In genomic region chr12:84364291-84364690, GRCm38 (mm10) we compare ENCODE assay signal across 28 mouse cellular contexts. TPM values are rescaled to one million over a fixed set of nuclear protein-coding genes. Genes with fewer than 3 reads are reported as not detected.
DNase-seq lines count a peak whose midpoint lies in the region; ATAC-seq and TF ChIP-seq lines count a peak whose summit lies in the region.
"Had no signal": no experiment of that assay in that cellular context is flagged by ENCODE, and none has a peak within 500 bp of the region (broad histone marks: within the 10 kb centered on the region; RNA-seq: fewer than 3 reads in every experiment).

No protein-coding gene starts in this region.

- no peaks in the 10 kb centered on the region for H3K9me3 ChIP-seq in heart, embryonic 13.5 days
- no peaks in the 10 kb centered on the region for H3K9me3 ChIP-seq in liver, embryonic 12.5 days (replicated peaks)
- no peaks in the 10 kb centered on the region for H3K9me3 ChIP-seq in liver, postnatal 0 days (ENCODE audit: low read length)
- H3K9me3 ChIP-seq in ES-Bruce4 (replicated peaks; ENCODE audit: control insufficient read depth, insufficient read depth, low read length, poor library complexity, severe bottlenecking): no peaks in the 10 kb centered on the region
- H3K9me3 ChIP-seq in G1E (replicated peaks): no peaks in the 10 kb centered on the region
- no peaks in the 10 kb centered on the region for H3K9me3 ChIP-seq in kidney, embryonic 14.5 days (ENCODE audit: control insufficient read depth, low read length)
- H3K9me3 ChIP-seq: embryonic facial prominence, embryonic 15.5 days; forebrain, embryonic 13.5 days; liver, embryonic 13.5 days; midbrain, embryonic 12.5 days; neural tube, embryonic 13.5 days had no signal

- H3K27me3 ChIP-seq in heart, embryonic 13.5 days (replicated peaks): no peaks in the 10 kb centered on the region
- H3K27me3 ChIP-seq in liver, embryonic 12.5 days (replicated peaks): no peaks in the 10 kb centered on the region
- H3K27me3 ChIP-seq in liver, postnatal 0 days (ENCODE audit: insufficient read depth, low read length): no peaks in the 10 kb centered on the region
- H3K27me3 ChIP-seq in ES-Bruce4 (ENCODE audit: control insufficient read depth, insufficient read depth, low read length, poor library complexity, severe bottlenecking) (no peaks in the 10 kb centered on the region), G1E (ENCODE audit: insufficient read depth, low read length) (no peaks in the 10 kb centered on the region)
- no peaks in the 10 kb centered on the region for H3K27me3 ChIP-seq in kidney, embryonic 14.5 days (ENCODE audit: control insufficient read depth, insufficient read depth, low read length)
- H3K27me3 ChIP-seq: embryonic facial prominence, embryonic 15.5 days; forebrain, embryonic 13.5 days; liver, embryonic 13.5 days; midbrain, embryonic 12.5 days; neural tube, embryonic 13.5 days had no signal

- intact Hi-C loops in heart, postnatal 36 days (cut with DNase I): loop anchor here (5.0 kb wide), 1 partner anchor 83 kb away; no protein-coding TSS in a partner anchor
- intact Hi-C loops in left cerebral cortex, postnatal 4 days (cut with DNase I): no loop called here

- no peak overlapping the region for H3K4me3 ChIP-seq in heart, embryonic 13.5 days
- no peak overlapping the region for H3K4me3 ChIP-seq in liver, embryonic 12.5 days
- H3K4me3 ChIP-seq in liver, postnatal 0 days (ENCODE audit: low read depth, low read length): no peak overlapping the region
- H3K4me3 ChIP-seq in ES-Bruce4 (ENCODE audit: low read depth, low read length) (peak overlapping the region; percentile 18), G1E (ENCODE audit: low read depth, low read length) (peak overlapping the region; percentile 34; the same call in 1 of the 2 replicates)
- H3K4me3 ChIP-seq in kidney, embryonic 14.5 days (ENCODE audit: low read length): no peak overlapping the region
- H3K4me3 ChIP-seq: embryonic facial prominence, embryonic 15.5 days; forebrain, embryonic 13.5 days; liver, embryonic 13.5 days; midbrain, embryonic 12.5 days; neural tube, embryonic 13.5 days had no signal

- no peak for TF ChIP-seq EP300 in liver, postnatal 0 days (IDR thresholded peaks at IDR 0.05; ENCODE audit: low read depth)
- no peak for TF ChIP-seq EP300 in ES-Bruce4 (IDR thresholded peaks at IDR 0.05; ENCODE audit: insufficient read depth, low read depth, low read length)

- H3K4me2 ChIP-seq in heart, embryonic 13.5 days: peak overlapping the region; percentile 89; the same call in 1 of the 2 replicates
- H3K4me2 ChIP-seq in liver, embryonic 12.5 days: 0 out of 2 replicates have a peak overlapping the region, but pooled peaks have one; percentile 17
- H3K4me2 ChIP-seq in liver, postnatal 0 days (ENCODE audit: low read depth, low read length): no peak overlapping the region
- no peak overlapping the region for H3K4me2 ChIP-seq in kidney, embryonic 14.5 days (replicated peaks; ENCODE audit: low read depth, low read length)
- H3K4me2 ChIP-seq: embryonic facial prominence, embryonic 15.5 days; forebrain, embryonic 13.5 days; liver, embryonic 13.5 days; midbrain, embryonic 12.5 days; neural tube, embryonic 13.5 days had no signal

- 71% methylated on average over 9 of the region's 9 CpGs for WGBS in heart, embryonic 13.5 days
- WGBS in liver, embryonic 12.5 days (ENCODE audit: insufficient replicate concordance): 73% methylated on average over 9 of the region's 9 CpGs
- WGBS in liver, postnatal 0 days (ENCODE audit: insufficient replicate concordance): 77% methylated on average over 9 of the region's 9 CpGs
- WGBS in kidney, embryonic 14.5 days: 85% methylated on average over 9 of the region's 9 CpGs

- TF ChIP-seq POLR2A in ES-Bruce4 (IDR thresholded peaks at IDR 0.05; ENCODE audit: insufficient read depth, low read length): no peak

- ATAC-seq in heart, embryonic 13.5 days (ENCODE audit: extremely low read depth, insufficient number of reproducible peaks, low FRiP score, low TSS enrichment): no peak
- no peak for ATAC-seq in liver, embryonic 12.5 days
- ATAC-seq in liver, postnatal 0 days: no peak
- ATAC-seq in G1E (ENCODE audit: extremely low read depth, insufficient number of reproducible peaks, low FRiP score, poor library complexity, severe bottlenecking): no peak
- no peak for ATAC-seq in kidney, embryonic 14.5 days (ENCODE audit: low FRiP score, low TSS enrichment)
- ATAC-seq: activated CD4-positive, CD25-positive, alpha-beta regulatory T cell, adult 4 months; CD4-positive, CD25-positive, alpha-beta regulatory T cell, adult 4 months; forebrain, embryonic 13.5 days; hindbrain, embryonic 16.5 days had no signal

- H3K4me1 ChIP-seq in heart, embryonic 13.5 days: peaks cover 47% of the 10 kb centered on the region
- H3K4me1 ChIP-seq in liver, embryonic 12.5 days: peaks cover 51% of the 10 kb centered on the region
- peaks cover 17% of the 10 kb centered on the region for H3K4me1 ChIP-seq in liver, postnatal 0 days (ENCODE audit: insufficient read depth)
- H3K4me1 ChIP-seq in ES-Bruce4 (ENCODE audit: control insufficient read depth, insufficient read depth, low read length) (peaks cover 1% of the 10 kb centered on the region), G1E (ENCODE audit: insufficient read depth, low read depth, low read length) (peaks cover 53% of the 10 kb centered on the region)
- H3K4me1 ChIP-seq in kidney, embryonic 14.5 days (ENCODE audit: control insufficient read depth, insufficient read depth, low read length): peaks cover 11% of the 10 kb centered on the region

- DNase-seq in heart, postnatal 36 days: no peak
- no peak for DNase-seq in liver, postnatal 0 days
- no peak for DNase-seq in G1E (ENCODE audit: low spot score)
- DNase-seq in left cerebral cortex, postnatal 4 days: no peak
- DNase-seq: adrenal gland, adult 2 months; cerebellum, adult 2 months; cerebellum, postnatal 14 days; gastrocnemius, postnatal 14 days; kidney, adult 2 months; kidney, postnatal 4 days; liver, embryonic 13.5 days; lung, adult 2 months; lung, postnatal 10 days; right cerebral cortex, postnatal 4 days; thymus, postnatal 4 days had no signal

- H3K9ac ChIP-seq in heart, embryonic 13.5 days: peak overlapping the region; percentile 40; the same call in 1 of the 2 replicates
- H3K9ac ChIP-seq in liver, embryonic 12.5 days: no peak overlapping the region
- no peak overlapping the region for H3K9ac ChIP-seq in liver, postnatal 0 days (replicated peaks)
- H3K9ac ChIP-seq in ES-Bruce4 (ENCODE audit: low read depth, poor library complexity, severe bottlenecking): no peak overlapping the region
- no peak overlapping the region for H3K9ac ChIP-seq in kidney, embryonic 14.5 days (ENCODE audit: low read depth, low read length)
- H3K9ac ChIP-seq: embryonic facial prominence, embryonic 15.5 days; forebrain, embryonic 13.5 days; liver, embryonic 13.5 days; midbrain, embryonic 12.5 days; neural tube, embryonic 13.5 days had no signal

- TF ChIP-seq CTCF in liver, postnatal 0 days (IDR thresholded peaks at IDR 0.05; ENCODE audit: low read depth): no peak
- TF ChIP-seq CTCF in ES-Bruce4 (IDR thresholded peaks at IDR 0.05; ENCODE audit: low read depth, low read length): no peak
- TF ChIP-seq CTCF in G1E (IDR thresholded peaks at IDR 0.05; ENCODE audit: low read depth, low read length): no peak

- H3K27ac ChIP-seq in heart, embryonic 13.5 days (replicated peaks): 0 out of 2 replicates have a peak overlapping the region, but pooled peaks have one; percentile 24
- no peak overlapping the region for H3K27ac ChIP-seq in liver, embryonic 12.5 days
- no peak overlapping the region for H3K27ac ChIP-seq in liver, postnatal 0 days (ENCODE audit: low read depth)
- no peak overlapping the region for H3K27ac ChIP-seq in ES-Bruce4 (ENCODE audit: insufficient read depth, low read length)
- H3K27ac ChIP-seq in kidney, embryonic 14.5 days (ENCODE audit: low read depth, low read length): no peak overlapping the region
- H3K27ac ChIP-seq: embryonic facial prominence, embryonic 15.5 days; forebrain, embryonic 13.5 days; kidney, postnatal 0 days; liver, embryonic 13.5 days; midbrain, embryonic 12.5 days; neural tube, embryonic 13.5 days; stomach, postnatal 0 days had no signal

- H3K36me3 ChIP-seq in heart, embryonic 13.5 days: peaks cover 26% of the 10 kb centered on the region
- peaks cover 26% of the 10 kb centered on the region for H3K36me3 ChIP-seq in liver, embryonic 12.5 days
- H3K36me3 ChIP-seq in liver, postnatal 0 days (replicated peaks; ENCODE audit: insufficient read depth, low read length): peaks cover 16% of the 10 kb centered on the region
- H3K36me3 ChIP-seq in ES-Bruce4 (ENCODE audit: control insufficient read depth, insufficient read depth, low read length, poor library complexity, severe bottlenecking) (no peaks in the 10 kb centered on the region), G1E (replicated peaks) (peaks cover 45% of the 10 kb centered on the region)
- peaks cover 16% of the 10 kb centered on the region for H3K36me3 ChIP-seq in kidney, embryonic 14.5 days (ENCODE audit: control insufficient read depth, insufficient read depth, low read length)

RNA-seq across cellular contexts. Expression of gene Fam161b, which starts 2.7 kb away (rescaled TPM):
- polyA plus RNA-seq in heart, embryonic 13.5 days (2015; fragmentation: Nextera tagmentation; extraction: Ambion mirVana): 4.6 and 4.9 TPM in 2 replicates
- total RNA-seq in heart, postnatal 36 days (2021): 10 to 100 TPM in 1 of 2 experiments, 1 to 10 TPM in 1; 8.5 to 10.3 TPM
- polyA plus RNA-seq in liver, embryonic 12.5 days (2016; fragmentation: Nextera tagmentation; extraction: Ambion mirVana): 2.3 and 2.4 TPM in 2 replicates
- 0.15 and 0.31 TPM in 2 replicates for polyA plus RNA-seq in liver, postnatal 0 days (2015; fragmentation: Nextera tagmentation; extraction: Ambion mirVana)
- polyA plus RNA-seq in ES-Bruce4 (2011; ENCODE audit: insufficient read depth, insufficient read length, low read depth, missing spikeins): 1.3 and 1.4 TPM in 2 replicates
- 2.9 and 3.3 TPM in 2 replicates for total RNA-seq in G1E (2014; fragmentation: Nextera tagmentation)
- total RNA-seq in G1E (2017): 3.5 and 4.3 TPM in 2 replicates
- 0.25 and 0.44 TPM in 2 replicates for polyA plus RNA-seq in G1E (2012)
- polyA plus RNA-seq in kidney, embryonic 14.5 days (2014; fragmentation: Nextera tagmentation; extraction: Ambion mirVana): 2.9 and 3.7 TPM in 2 replicates
- 10 to 100 TPM; 11.8 to 12.3 TPM for total RNA-seq in left cerebral cortex, postnatal 4 days (2021)

RNA-seq across cellular contexts. Expression of gene Coq6, which starts 2.8 kb away (rescaled TPM):
- polyA plus RNA-seq in heart, embryonic 13.5 days (2015; fragmentation: Nextera tagmentation; extraction: Ambion mirVana): 65.9 and 73.0 TPM in 2 replicates
- total RNA-seq in heart, postnatal 36 days (2021): 100 to 1,000 TPM; 105 to 114 TPM
- 31.9 and 34.1 TPM in 2 replicates for polyA plus RNA-seq in liver, embryonic 12.5 days (2016; fragmentation: Nextera tagmentation; extraction: Ambion mirVana)
- 17.6 and 18.7 TPM in 2 replicates for polyA plus RNA-seq in liver, postnatal 0 days (2015; fragmentation: Nextera tagmentation; extraction: Ambion mirVana)
- polyA plus RNA-seq in ES-Bruce4 (2011; ENCODE audit: insufficient read depth, insufficient read length, low read depth, missing spikeins) (18.4 and 18.7 TPM in 2 replicates), G1E (2012) (12.7 and 20.7 TPM in 2 replicates)
- total RNA-seq in G1E (2014; fragmentation: Nextera tagmentation) (27.5 and 41.3 TPM in 2 replicates), G1E (2017) (20.7 and 29.2 TPM in 2 replicates)
- 51.4 and 54.7 TPM in 2 replicates for polyA plus RNA-seq in kidney, embryonic 14.5 days (2014; fragmentation: Nextera tagmentation; extraction: Ambion mirVana)
- 10 to 100 TPM; 23.9 to 28.0 TPM for total RNA-seq in left cerebral cortex, postnatal 4 days (2021)

RNA-seq across cellular contexts. Expression of gene Entpd5, which starts 44.5 kb away (rescaled TPM):
- polyA plus RNA-seq in heart, embryonic 13.5 days (2015; fragmentation: Nextera tagmentation; extraction: Ambion mirVana): 23.1 and 26.9 TPM in 2 replicates
- total RNA-seq in heart, postnatal 36 days (2021): 10 to 100 TPM; 61.6 to 68.2 TPM
- 11.5 and 12.0 TPM in 2 replicates for polyA plus RNA-seq in liver, embryonic 12.5 days (2016; fragmentation: Nextera tagmentation; extraction: Ambion mirVana)
- 23.5 and 24.8 TPM in 2 replicates for polyA plus RNA-seq in liver, postnatal 0 days (2015; fragmentation: Nextera tagmentation; extraction: Ambion mirVana)
- polyA plus RNA-seq in ES-Bruce4 (2011; ENCODE audit: insufficient read depth, insufficient read length, low read depth, missing spikeins) (5.3 and 8.0 TPM in 2 replicates), G1E (2012) (1.6 and 3.7 TPM in 2 replicates)
- total RNA-seq in G1E (2014; fragmentation: Nextera tagmentation) (15.7 and 20.9 TPM in 2 replicates), G1E (2017) (14.4 and 16.0 TPM in 2 replicates)
- 8.3 and 19.6 TPM in 2 replicates for polyA plus RNA-seq in kidney, embryonic 14.5 days (2014; fragmentation: Nextera tagmentation; extraction: Ambion mirVana)
- 10 to 100 TPM; 15.8 to 17.0 TPM for total RNA-seq in left cerebral cortex, postnatal 4 days (2021)

RNA-seq across cellular contexts. Expression of gene Bbof1, which starts 44.6 kb away (rescaled TPM):
- polyA plus RNA-seq in heart, embryonic 13.5 days (2015; fragmentation: Nextera tagmentation; extraction: Ambion mirVana): 0.62 and 1.6 TPM in 2 replicates
- 1 to 10 TPM; 1.2 TPM for total RNA-seq in heart, postnatal 36 days (2021)
- 0.51 and 0.78 TPM in 2 replicates for polyA plus RNA-seq in liver, embryonic 12.5 days (2016; fragmentation: Nextera tagmentation; extraction: Ambion mirVana)
- polyA plus RNA-seq in liver, postnatal 0 days (2015; fragmentation: Nextera tagmentation; extraction: Ambion mirVana): 0.34 and 0.51 TPM in 2 replicates
- polyA plus RNA-seq in ES-Bruce4 (2011; ENCODE audit: insufficient read depth, insufficient read length, low read depth, missing spikeins) (1.1 and 1.8 TPM in 2 replicates), G1E (2012) (2.2 and 2.7 TPM in 2 replicates)
- total RNA-seq in G1E (2014; fragmentation: Nextera tagmentation) (4.1 and 5.5 TPM in 2 replicates), G1E (2017) (4.4 and 6.0 TPM in 2 replicates)
- 1.1 and 1.9 TPM in 2 replicates for polyA plus RNA-seq in kidney, embryonic 14.5 days (2014; fragmentation: Nextera tagmentation; extraction: Ambion mirVana)
- 1 to 10 TPM; 6.1 to 8.7 TPM for total RNA-seq in left cerebral cortex, postnatal 4 days (2021)
- polyA plus RNA-seq: adrenal gland, adult 2 months had no signal

RNA-seq across cellular contexts. Expression of gene Zfp410, which starts 47.6 kb away (rescaled TPM):
- 52.0 and 58.0 TPM in 2 replicates for polyA plus RNA-seq in heart, embryonic 13.5 days (2015; fragmentation: Nextera tagmentation; extraction: Ambion mirVana)
- total RNA-seq in heart, postnatal 36 days (2021): 10 to 100 TPM; 23.8 to 25.4 TPM
- polyA plus RNA-seq in liver, embryonic 12.5 days (2016; fragmentation: Nextera tagmentation; extraction: Ambion mirVana): 51.0 and 51.9 TPM in 2 replicates
- 19.0 and 22.7 TPM in 2 replicates for polyA plus RNA-seq in liver, postnatal 0 days (2015; fragmentation: Nextera tagmentation; extraction: Ambion mirVana)
- 37.3 and 41.7 TPM in 2 replicates for polyA plus RNA-seq in ES-Bruce4 (2011; ENCODE audit: insufficient read depth, insufficient read length, low read depth, missing spikeins)
- total RNA-seq in G1E (2014; fragmentation: Nextera tagmentation): 99.2 and 113 TPM in 2 replicates
- 115 and 118 TPM in 2 replicates for total RNA-seq in G1E (2017)
- 2.9 and 4.0 TPM in 2 replicates for polyA plus RNA-seq in G1E (2012)
- polyA plus RNA-seq in kidney, embryonic 14.5 days (2014; fragmentation: Nextera tagmentation; extraction: Ambion mirVana): 65.6 and 88.7 TPM in 2 replicates
- total RNA-seq in left cerebral cortex, postnatal 4 days (2021): 10 to 100 TPM; 46.4 to 56.3 TPM

Comparison
In these comparisons a context has a peak if more than half of its experiments do, and no peak if none do; other contexts are left out.
1. H3K4me2 ChIP-seq: peak in heart, embryonic 13.5 days (single experiment) and liver, embryonic 12.5 days (single experiment); none in liver, postnatal 0 days (single experiment) and kidney, embryonic 14.5 days (single experiment).
2. H3K4me3 ChIP-seq: peak in ES-Bruce4 (single experiment) and G1E (single experiment); none in heart, embryonic 13.5 days (single experiment), liver, embryonic 12.5 days (single experiment), liver, postnatal 0 days (single experiment) and kidney, embryonic 14.5 days (single experiment).